Mouse (Mus musculus) right cerebral cortex, postnatal 36 days (tissue): ENCODE measurements around the gene Slpi.

Source experiments
- DNase-seq, 2 experiments: peaks; one replicate each; pipeline ENCODE4 v3.0.0; 2022; ENCODE audit warnings: low spot score in 2 of 2, mixed read lengths in 1 of 2

The Slpi gene

GRCm38 (mm10) chr2:164421306-164421705 is 32.4 kb upstream of the Slpi start:
- DNase-seq = no peak

GRCm38 (mm10) chr2:164419489-164419888 is 30.6 kb upstream of the Slpi start:
- no peak for DNase-seq

GRCm38 (mm10) chr2:164418308-164418875 is 29.5 kb upstream of the Slpi start:
- DNase-seq = no peak

- no peak for DNase-seq
These were observed 28.3 kb upstream of the Slpi start for GRCm38 (mm10) chr2:164417198-164417597.

- no peak for DNase-seq
These were observed 25.7 kb upstream of the Slpi start for GRCm38 (mm10) chr2:164414581-164414980.

GRCm38 (mm10) chr2:164414167-164414566 is 25.3 kb upstream of the Slpi start:
- no peak for DNase-seq

DNA sequence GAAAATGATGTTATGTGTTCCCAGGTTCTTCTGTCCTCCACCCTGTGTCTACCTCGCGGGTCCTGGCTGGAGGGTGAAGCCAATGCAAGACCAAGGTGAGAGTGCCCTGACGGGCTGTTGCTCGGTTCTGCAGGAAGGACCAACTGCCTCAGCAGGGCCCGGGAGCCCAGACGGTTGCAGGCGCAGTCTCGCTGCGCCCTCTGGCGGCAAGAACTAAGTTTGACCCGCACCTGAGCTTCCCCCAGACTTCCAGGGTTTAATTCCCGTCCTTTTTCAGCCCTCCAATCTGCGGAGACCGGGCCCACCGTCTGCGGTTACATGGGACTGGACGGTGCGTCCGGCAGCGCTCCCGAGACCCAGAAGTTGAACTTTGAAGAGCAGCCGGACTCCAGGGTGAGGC is 18.8 kb upstream of the Slpi start:
- DNase-seq = peak; percentile 42 to 46

GRCm38 (mm10) chr2:164405519-164405918 is 16.6 kb upstream of the Slpi start:
- DNase-seq = no peak

GRCm38 (mm10) chr2:164405060-164405459 is 16.2 kb upstream of the Slpi start, which contains the start of gene Matn4:
Gene Matn4 (minus strand): TSS chr2:164405160.
- no peak for DNase-seq

DNA sequence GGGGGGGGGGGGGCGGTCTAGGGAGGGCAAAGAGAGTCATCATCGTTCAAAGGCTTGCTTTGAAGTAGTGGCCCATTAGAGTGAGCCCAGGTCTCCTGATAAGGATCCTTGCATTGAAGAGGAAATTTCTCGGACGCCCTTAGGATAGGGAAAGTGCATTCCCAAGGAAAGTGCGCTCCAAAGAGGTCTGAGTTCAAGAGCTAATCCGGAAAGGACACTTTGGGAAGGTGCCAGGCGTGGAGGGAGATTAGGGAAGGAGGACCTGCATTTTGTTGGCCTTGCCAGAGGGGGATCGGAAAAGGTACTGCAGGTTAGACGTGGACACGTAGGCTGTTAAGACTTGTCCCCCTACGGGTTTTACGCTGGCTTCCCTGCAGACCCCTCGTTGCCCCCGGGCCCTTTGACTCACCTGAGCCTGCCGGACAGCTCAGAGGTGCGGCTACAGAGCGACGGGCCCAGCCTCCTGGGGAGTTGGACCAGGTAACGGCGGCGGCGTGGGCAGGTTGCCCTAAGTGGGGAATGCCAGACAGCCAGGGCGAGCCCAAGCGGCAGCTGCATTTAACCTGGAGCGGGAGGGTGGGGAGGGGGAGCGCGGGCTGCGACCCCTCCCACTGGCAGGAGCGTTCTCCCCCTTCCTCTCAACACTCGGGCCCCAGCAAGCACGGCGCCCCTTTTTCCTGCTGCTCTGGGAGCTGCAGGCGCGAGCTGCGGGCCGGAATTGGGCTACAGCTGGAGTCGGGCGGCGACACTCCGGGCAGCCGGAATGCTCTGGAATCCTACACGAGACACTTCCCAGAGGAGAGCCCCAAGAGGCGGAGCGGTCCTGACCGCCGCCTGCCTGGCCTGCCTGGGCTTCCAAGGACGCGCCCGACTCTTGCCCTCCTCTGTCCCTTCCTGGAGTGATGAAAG is 15.4 kb upstream of the Slpi start:
- no peak for DNase-seq

- no peak for DNase-seq
These were observed 14.6 kb upstream of the Slpi start for GRCm38 (mm10) chr2:164403396-164404081.

GRCm38 (mm10) chr2:164402906-164403305 is 14.0 kb upstream of the Slpi start, which contains the start of gene Rbpjl:
Gene Rbpjl (plus strand): TSS chr2:164403141.
- no peak for DNase-seq

- DNase-seq = no peak
These were observed 8.0 kb upstream of the Slpi start for GRCm38 (mm10) chr2:164396911-164397310.

GRCm38 (mm10) chr2:164396076-164396475 is 7.2 kb upstream of the Slpi start:
- no peak for DNase-seq

DNA sequence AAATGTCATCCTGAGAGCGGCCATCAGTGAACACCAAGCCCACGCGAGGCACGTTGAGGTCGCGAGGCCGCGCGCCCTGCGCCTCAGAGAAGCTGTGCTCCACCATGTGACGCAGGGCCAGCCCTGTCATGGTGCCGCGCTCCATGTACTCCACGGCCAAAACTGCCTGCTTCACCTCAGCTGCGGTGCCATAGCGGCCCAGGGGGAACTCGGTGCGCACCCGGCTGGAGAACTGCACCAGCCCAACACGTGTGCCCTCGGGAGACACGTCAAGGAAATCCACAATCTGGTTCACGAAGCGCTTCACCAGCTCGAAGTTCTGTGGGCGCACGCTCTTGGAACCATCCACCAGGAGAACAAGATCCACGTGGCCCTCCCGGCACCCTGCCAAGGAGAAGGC is 4.2 kb upstream of the Slpi start:
- DNase-seq = no peak

- DNase-seq = peak; percentile 59 to 70
These were observed 604 bp upstream of the Slpi start for GRCm38 (mm10) chr2:164389499-164389898.

DNA sequence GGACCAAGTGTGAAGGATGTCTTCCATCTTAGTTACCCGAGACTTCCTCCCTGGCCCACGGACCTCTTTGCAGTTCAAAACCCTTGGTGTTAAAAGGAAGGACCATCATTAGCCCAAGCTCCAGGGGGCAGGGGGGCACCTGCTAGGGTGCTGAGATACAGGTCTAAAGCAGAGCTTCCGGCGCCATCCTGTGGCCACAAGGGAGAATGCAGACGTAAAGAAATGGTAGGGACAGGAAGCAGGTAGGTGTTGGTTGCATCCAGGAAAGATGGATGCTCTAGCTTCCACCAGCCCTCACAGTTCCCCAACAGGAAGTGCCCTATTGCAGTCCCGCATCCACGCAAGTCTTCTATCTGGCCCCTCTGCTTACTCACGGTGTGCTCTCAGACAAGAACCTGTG is 1.9 kb downstream of the Slpi start:
- peak in 1 of 2 experiments; percentile 44 for DNase-seq

GRCm38 (mm10) chr2:164385927-164386763 is 2.8 kb downstream of the Slpi start:
- no peak for DNase-seq

- DNase-seq = no peak
These were observed 5.1 kb downstream of the Slpi start for GRCm38 (mm10) chr2:164383656-164384399.

GRCm38 (mm10) chr2:164382971-164383370 is 5.9 kb downstream of the Slpi start:
- DNase-seq = no peak

- DNase-seq = no peak
These were observed 7.2 kb downstream of the Slpi start for GRCm38 (mm10) chr2:164381726-164382125.
